Comparison of ENCODE assay signal across 14 mouse cellular contexts in genomic region chr15:31960301-31960700, GRCm38 (mm10).
"Had no signal": no experiment of that assay in that cellular context is flagged by ENCODE, and none has a peak within 500 bp of the region (broad histone marks: within the 10 kb centered on the region; RNA-seq: fewer than 3 reads in every experiment).

No protein-coding gene starts in this region.

- DNase-seq: kidney, postnatal 10 days; kidney, postnatal 36 days; layer of hippocampus, postnatal 36 days; liver; lung, adult 18-20 months; lung, postnatal 10 days; lung, postnatal 36 days; midbrain, embryonic 14.5 days; right cerebral cortex, adult 18-20 months; right cerebral cortex, postnatal 14 days; right cerebral cortex, postnatal 4 days; thymus, adult 2 months; thymus, postnatal 14 days; thymus, postnatal 4 days had no signal
